Mouse (Mus musculus): ENCODE results near the gene Zbtb1. TPM values are rescaled to one million over a fixed set of nuclear protein-coding genes. Genes with fewer than 3 reads are reported as not detected.

The Zbtb1 gene
- polyA plus RNA-seq, 1 experiment: 0.14 TPM

DNA sequence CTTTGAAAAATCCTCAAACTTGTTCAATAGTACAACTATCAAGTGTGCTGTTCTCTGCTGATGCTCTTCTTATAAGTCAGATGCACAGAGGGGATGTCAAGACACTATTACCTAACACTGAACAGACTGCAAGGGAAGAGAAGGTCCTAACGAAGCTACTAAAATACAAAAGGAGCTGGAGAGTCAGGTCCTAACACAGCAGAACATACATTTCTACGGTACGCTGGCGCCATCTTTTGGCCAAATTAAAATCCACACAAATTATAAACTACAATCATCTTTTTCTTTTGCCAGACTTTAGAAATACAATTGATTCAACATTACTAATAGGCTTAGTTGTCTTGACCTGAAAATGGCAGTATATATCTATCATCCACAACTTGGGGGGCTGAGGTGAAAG is 29.0 kb upstream of the Zbtb1 start:
- Histone ChIP-seq H3K4me3 (replicated peaks) (no peak overlapping the region), H3K4me1 (ENCODE audit: control insufficient read depth) (peaks cover 2% of the 10 kb centered on the region; the same call in 1 of the 2 replicates), H3K36me3 (ENCODE audit: control insufficient read depth) (peaks cover 4% of the 10 kb centered on the region), H3K27me3 (ENCODE audit: control insufficient read depth) (no peaks in the 10 kb centered on the region), H3K9me3 (ENCODE audit: control insufficient read depth, low read length) (no peaks in the 10 kb centered on the region)
- no peak for TF ChIP-seq TAL1 (IDR thresholded peaks at IDR 0.05; ENCODE audit: low read length)
- no peak for TF ChIP-seq GATA1 (IDR thresholded peaks at IDR 0.05; ENCODE audit: low read length)

DNA sequence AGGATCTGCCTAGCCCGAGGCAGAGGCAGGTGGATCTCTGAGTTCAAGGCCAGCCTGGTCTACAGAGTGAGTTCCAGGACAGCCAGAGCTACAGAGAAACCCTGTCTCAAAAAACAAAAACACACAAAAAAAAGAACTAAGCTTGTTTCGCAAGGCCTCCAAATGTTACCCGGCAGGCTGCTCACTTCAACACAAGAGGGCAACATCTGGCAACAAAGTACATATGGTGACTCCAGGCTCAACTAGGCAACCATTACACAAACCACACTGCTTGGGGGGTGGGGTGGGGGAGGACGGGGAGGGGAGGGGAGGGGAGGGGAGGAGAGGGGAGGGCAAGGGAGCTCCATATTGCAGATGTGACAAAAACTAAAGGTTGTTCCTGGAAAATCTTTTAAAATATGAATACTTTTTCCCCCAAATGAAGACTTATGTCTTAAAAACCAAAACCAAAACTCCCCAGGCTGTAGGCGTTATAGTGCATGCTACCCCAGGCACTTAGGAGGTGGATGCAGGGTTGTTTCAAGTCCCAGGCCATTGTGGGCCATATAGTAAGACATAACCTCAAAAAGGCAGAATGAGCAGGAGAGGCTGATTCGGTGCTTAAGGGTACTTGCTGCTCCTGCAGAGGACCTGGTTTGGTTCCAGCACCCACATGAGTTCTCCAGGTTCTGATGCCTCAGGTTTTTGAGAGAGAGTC is 24.2 kb upstream of the Zbtb1 start:
- peaks cover 32% of the 10 kb centered on the region for H3K36me3 ChIP-seq (ENCODE audit: control insufficient read depth)
- no peaks in the 10 kb centered on the region for H3K4me1 ChIP-seq (ENCODE audit: control insufficient read depth)
- TF ChIP-seq TAL1 (IDR thresholded peaks at IDR 0.05; ENCODE audit: low read length) (no peak), GATA1 (IDR thresholded peaks at IDR 0.05; ENCODE audit: low read length) (no peak)
- no peaks in the 10 kb centered on the region for H3K9me3 ChIP-seq (ENCODE audit: control insufficient read depth, low read length)
- H3K4me3 ChIP-seq (replicated peaks): no peak overlapping the region
- H3K27me3 ChIP-seq (ENCODE audit: control insufficient read depth): no peaks in the 10 kb centered on the region

DNA sequence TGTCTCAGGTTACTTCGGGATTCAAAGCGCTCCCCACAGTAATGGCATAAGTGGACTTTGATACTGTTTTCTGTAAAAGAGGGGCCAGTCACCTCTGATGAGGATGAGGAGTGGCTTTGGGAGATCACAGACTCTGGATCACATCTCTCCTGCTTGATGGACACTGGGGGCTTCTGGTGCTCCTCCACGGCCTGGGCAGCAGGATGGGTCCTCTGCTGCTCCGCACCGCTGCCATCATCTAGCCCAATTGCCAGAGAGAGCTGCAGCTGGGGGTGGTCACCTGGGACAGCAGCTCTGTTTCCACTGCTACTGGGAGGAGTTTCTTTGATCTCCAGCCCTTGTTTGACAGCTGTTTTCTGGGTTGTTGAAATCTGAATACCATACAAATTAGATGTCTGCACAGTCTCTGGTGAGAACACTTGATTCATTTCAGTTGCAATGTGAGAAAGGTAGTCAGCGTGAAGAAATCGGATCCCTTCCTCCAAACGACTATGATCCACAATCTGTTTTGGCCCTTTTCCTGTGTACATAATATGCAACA is 20.3 kb upstream of the Zbtb1 start:
- Histone ChIP-seq H3K4me1 (ENCODE audit: control insufficient read depth) (0 out of 2 replicates have a peak, but pooled peaks cover 1% of the 10 kb centered on the region), H3K4me3 (replicated peaks) (no peak overlapping the region), H3K9me3 (ENCODE audit: control insufficient read depth, low read length) (no peaks in the 10 kb centered on the region), H3K36me3 (ENCODE audit: control insufficient read depth) (peaks cover 52% of the 10 kb centered on the region), H3K27me3 (ENCODE audit: control insufficient read depth) (no peaks in the 10 kb centered on the region)
- TF ChIP-seq GATA1 (IDR thresholded peaks at IDR 0.05; ENCODE audit: low read length) (no peak), TAL1 (IDR thresholded peaks at IDR 0.05; ENCODE audit: low read length) (no peak)

DNA sequence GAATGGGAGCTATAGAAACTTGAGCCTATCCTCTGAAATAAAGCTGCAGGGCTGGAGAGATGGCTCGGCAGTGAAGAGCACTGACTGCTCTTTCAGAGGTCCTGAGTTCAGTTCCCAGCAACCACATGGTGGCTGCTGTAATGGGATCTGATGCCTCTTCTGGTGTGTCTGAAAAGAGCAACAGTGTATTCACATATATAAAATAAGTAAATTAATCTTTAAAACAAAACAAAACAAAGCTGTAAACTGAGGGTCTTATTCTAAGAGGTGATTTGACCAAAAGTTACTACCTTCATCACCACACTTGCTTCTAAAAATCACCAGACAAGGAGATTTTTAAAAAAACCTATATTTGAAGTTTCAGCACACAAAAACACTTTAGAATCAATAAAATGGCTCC is 9.2 kb upstream of the Zbtb1 start:
- no peaks in the 10 kb centered on the region for H3K9me3 ChIP-seq (ENCODE audit: control insufficient read depth, low read length)
- H3K27me3 ChIP-seq (ENCODE audit: control insufficient read depth): no peaks in the 10 kb centered on the region
- peaks cover 28% of the 10 kb centered on the region for H3K36me3 ChIP-seq (ENCODE audit: control insufficient read depth)
- H3K4me1 ChIP-seq (ENCODE audit: control insufficient read depth): peaks cover 55% of the 10 kb centered on the region
- H3K4me3 ChIP-seq (replicated peaks): no peak overlapping the region
- TF ChIP-seq GATA1 (IDR thresholded peaks at IDR 0.05; ENCODE audit: low read length): no peak
- no peak for TF ChIP-seq TAL1 (IDR thresholded peaks at IDR 0.05; ENCODE audit: low read length)

DNA sequence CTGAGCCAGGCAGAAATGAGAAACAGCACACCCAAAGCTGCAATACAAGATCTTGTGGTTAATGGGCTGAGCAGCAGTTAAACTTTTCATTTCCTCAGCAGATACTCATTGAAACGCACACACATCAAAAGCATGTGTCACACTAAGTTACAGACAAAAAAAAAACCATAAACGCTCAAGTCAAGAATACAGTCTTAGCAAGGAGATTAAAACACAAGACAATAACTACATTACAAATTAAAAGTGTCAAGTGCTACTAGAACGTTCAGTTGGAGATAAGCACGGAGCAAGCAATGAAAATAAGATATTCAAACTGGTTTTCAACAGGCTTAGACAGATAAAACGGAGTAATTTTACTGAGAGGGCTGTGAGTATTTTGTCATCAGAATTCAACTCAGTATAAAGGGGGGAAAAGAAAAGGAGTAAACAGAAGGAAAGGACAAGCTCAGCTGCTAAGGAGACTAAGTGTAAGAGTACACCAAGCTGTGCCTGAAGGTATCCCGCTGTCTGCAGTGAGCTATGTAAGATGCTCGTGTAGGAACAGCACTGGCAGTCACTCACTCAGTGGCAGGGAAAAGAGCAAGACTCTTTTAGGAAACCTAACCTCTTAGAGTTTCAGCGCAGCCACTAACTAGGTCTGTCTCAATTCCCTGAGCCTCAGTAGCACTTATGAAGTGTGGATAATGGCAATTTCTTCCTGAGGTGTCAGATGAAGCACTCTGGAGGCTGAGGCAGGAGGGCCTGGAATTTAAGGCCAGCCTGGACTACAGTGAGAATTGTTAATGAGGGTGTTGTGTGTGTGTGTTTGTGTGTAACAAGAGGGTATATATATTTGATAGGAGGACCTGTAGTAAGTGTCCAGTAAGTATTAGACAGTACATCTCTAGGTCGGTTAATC is 8.4 kb upstream of the Zbtb1 start:
- no peak for TF ChIP-seq TAL1 (IDR thresholded peaks at IDR 0.05; ENCODE audit: low read length)
- no peak for TF ChIP-seq GATA1 (IDR thresholded peaks at IDR 0.05; ENCODE audit: low read length)
- Histone ChIP-seq H3K4me3 (replicated peaks) (peak overlapping the region; percentile 42), H3K27me3 (ENCODE audit: control insufficient read depth) (no peaks in the 10 kb centered on the region), H3K4me1 (ENCODE audit: control insufficient read depth) (peaks cover 61% of the 10 kb centered on the region), H3K36me3 (ENCODE audit: control insufficient read depth) (peaks cover 28% of the 10 kb centered on the region), H3K9me3 (ENCODE audit: control insufficient read depth, low read length) (no peaks in the 10 kb centered on the region)

DNA sequence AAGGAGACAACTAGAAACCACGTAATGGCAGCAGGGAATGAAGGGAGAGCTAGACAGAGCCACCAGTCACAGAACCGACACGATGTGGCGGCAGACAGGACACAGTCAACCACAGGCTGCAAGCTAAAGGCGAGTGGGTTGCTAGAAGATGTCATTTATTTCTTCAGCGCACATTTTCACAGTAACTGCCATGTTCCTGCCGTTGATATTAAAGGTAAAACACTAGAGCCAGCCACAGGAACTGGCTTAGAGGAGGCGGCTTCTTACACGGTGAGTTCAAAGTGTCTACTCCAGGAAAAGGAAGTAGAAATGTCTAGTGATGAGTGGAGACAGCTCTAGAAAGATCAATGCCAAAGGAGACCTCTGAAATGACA is 7.8 kb upstream of the Zbtb1 start:
- peaks cover 27% of the 10 kb centered on the region for H3K36me3 ChIP-seq (ENCODE audit: control insufficient read depth)
- H3K9me3 ChIP-seq (ENCODE audit: control insufficient read depth, low read length): no peaks in the 10 kb centered on the region
- peaks cover 65% of the 10 kb centered on the region for H3K4me1 ChIP-seq (ENCODE audit: control insufficient read depth)
- H3K4me3 ChIP-seq (replicated peaks): peak overlapping the region; percentile 42
- TF ChIP-seq TAL1 (IDR thresholded peaks at IDR 0.05; ENCODE audit: low read length) (no peak), GATA1 (IDR thresholded peaks at IDR 0.05; ENCODE audit: low read length) (no peak)
- H3K27me3 ChIP-seq (ENCODE audit: control insufficient read depth): no peaks in the 10 kb centered on the region

DNA sequence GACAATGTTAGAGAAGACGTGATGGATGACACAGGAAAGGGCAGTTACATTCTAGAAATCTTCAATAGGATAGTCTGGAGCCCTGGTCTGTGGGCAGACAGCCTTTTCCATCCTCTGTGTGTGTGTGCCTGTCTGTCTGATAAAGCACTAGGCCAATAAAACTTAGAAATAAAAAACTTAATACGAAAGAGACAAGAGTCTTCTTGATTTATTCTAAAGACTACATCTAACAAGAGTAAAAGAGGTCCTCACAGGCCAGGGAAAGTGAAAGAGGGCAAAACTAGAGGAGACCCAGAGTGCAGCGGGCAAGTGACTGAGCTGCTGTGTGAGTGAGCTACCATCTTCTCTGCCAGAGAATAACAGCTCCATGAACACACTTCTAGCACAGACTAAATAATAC is 3.8 kb upstream of the Zbtb1 start:
- no peak overlapping the region for H3K4me3 ChIP-seq (replicated peaks)

DNA sequence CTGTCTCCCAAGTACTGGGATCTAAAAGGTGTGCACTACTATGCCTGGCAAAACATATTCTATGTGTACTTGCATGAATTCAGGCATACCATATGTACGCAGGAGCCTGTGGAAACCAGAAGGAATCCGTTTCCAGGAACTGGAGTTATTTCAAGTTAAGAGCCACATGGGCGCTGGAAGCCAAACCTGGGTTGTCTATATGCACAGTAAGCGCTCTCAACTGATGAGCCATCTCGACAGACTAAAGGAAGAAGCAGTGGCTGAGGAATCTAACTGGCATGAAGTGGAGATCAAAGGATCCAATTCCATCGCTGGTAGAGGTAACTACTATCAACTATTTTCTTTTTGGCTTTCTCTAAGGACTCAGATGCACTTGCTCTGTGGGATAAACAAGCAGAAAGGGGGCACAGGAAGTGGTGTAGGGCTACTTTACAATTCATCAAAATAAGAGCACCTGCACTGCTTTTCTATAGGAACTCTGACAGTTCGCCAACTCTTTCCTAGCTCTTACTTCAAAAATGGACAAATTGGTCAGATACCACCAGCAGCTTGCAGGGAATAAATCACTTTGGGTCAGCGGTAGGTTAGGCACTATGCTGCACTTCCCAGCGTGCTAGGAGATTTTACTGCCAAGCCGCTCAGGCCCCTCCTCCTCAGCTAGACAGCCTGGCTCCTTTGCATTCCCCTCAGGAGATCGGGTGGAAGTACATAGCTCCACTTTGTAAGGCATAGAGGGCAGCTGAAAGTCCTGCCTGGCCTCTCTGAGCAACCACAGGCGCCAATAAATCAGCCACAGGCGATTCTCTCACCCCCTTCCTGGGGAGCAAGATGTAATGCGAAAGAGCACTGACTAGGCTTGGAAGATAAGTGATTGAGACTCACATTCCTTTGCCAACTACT is 2.7 kb upstream of the Zbtb1 start:
- TF ChIP-seq TAL1 (IDR thresholded peaks at IDR 0.05; ENCODE audit: low read length): no peak
- no peak for TF ChIP-seq GATA1 (IDR thresholded peaks at IDR 0.05; ENCODE audit: low read length)
- peaks cover 77% of the 10 kb centered on the region for H3K4me1 ChIP-seq (ENCODE audit: control insufficient read depth)
- peak overlapping the region; percentile 96 for H3K4me3 ChIP-seq (replicated peaks)
- peaks cover 14% of the 10 kb centered on the region for H3K36me3 ChIP-seq (ENCODE audit: control insufficient read depth)
- H3K27me3 ChIP-seq (ENCODE audit: control insufficient read depth): no peaks in the 10 kb centered on the region
- no peaks in the 10 kb centered on the region for H3K9me3 ChIP-seq (ENCODE audit: control insufficient read depth, low read length)

More for the DNA sequence above, 3.8 kb upstream of the Zbtb1 start:
- no peaks in the 10 kb centered on the region for H3K9me3 ChIP-seq (ENCODE audit: control insufficient read depth, low read length)
- H3K27me3 ChIP-seq (ENCODE audit: control insufficient read depth): no peaks in the 10 kb centered on the region
- TF ChIP-seq TAL1 (IDR thresholded peaks at IDR 0.05; ENCODE audit: low read length) (no peak), GATA1 (IDR thresholded peaks at IDR 0.05; ENCODE audit: low read length) (no peak)
- H3K36me3 ChIP-seq (ENCODE audit: control insufficient read depth): peaks cover 20% of the 10 kb centered on the region
- peaks cover 77% of the 10 kb centered on the region for H3K4me1 ChIP-seq (ENCODE audit: control insufficient read depth)
